Mouse (Mus musculus): ENCODE results near the gene C1qtnf4.

GRCm38 (mm10) chr2:90922636-90923035 lies 37.0 kb downstream of the C1qtnf4 start:
- no peak for TF ChIP-seq POLR2A (IDR thresholded peaks at IDR 0.05; ENCODE audit: insufficient read depth, low read depth, low read length)
- TF ChIP-seq CTCF (IDR thresholded peaks at IDR 0.05): no peak

Data from heart, adult 2 months (tissue).